Mouse (Mus musculus) liver, embryonic 12.5 days (tissue): ENCODE measurements around the gene Rnf123. TPM values are rescaled to one million over a fixed set of nuclear protein-coding genes. Genes with fewer than 3 reads are reported as not detected.
"Not testable (repeated sequence)": the region's sequence is repeated elsewhere in the genome, so short reads cannot be mapped to it uniquely, and the experiment has no call there.

Experiments used
- ATAC-seq: fragments of 200-750 bp; cut with Nextera tagmentation; 2 replicates; pipeline ENCODE4 v1.8.0; 2017; ENCODE audit warnings: moderate number of reproducible peaks, mild to moderate bottlenecking, moderate library complexity
- H3K27ac ChIP-seq: fragments of 300-500 bp; sonication (generic); 2 replicates; pipeline ENCODE4 v1.5.1; 2016; ENCODE audit warnings: mild to moderate bottlenecking
- H3K27me3 ChIP-seq: fragments of 300-500 bp; sonication (generic); replicated peaks from 2 replicates; pipeline ENCODE4 v1.6.1; 2016; ENCODE audit warnings: mild to moderate bottlenecking, moderate library complexity
- H3K36me3 ChIP-seq: fragments of 300-500 bp; sonication (generic); 2 replicates; pipeline ENCODE4 v1.6.1; 2016; ENCODE audit warnings: mild to moderate bottlenecking, moderate library complexity
- H3K4me1 ChIP-seq: fragments of 300-500 bp; sonication (generic); 2 replicates; pipeline ENCODE4 v1.6.1; 2016
- H3K4me2 ChIP-seq: fragments of 300-500 bp; sonication (generic); 2 replicates; pipeline ENCODE4 v1.6.1; 2016; ENCODE audit warnings: mild to moderate bottlenecking, moderate library complexity
- H3K4me3 ChIP-seq: fragments of 300-500 bp; sonication (generic); 2 replicates; pipeline ENCODE4 v1.5.1; 2016; ENCODE audit warnings: mild to moderate bottlenecking, moderate library complexity
- H3K9ac ChIP-seq: fragments of 300-500 bp; sonication (generic); 2 replicates; pipeline ENCODE4 v1.6.1; 2016; ENCODE audit warnings: mild to moderate bottlenecking, moderate library complexity
- H3K9me3 ChIP-seq: fragments of 300-500 bp; sonication (generic); replicated peaks from 2 replicates; pipeline ENCODE4 v1.6.1; 2016; ENCODE audit warnings: mild to moderate bottlenecking, moderate library complexity
- WGBS: fragments of 180-500 bp; shearing (Covaris S2); methylation state at CpG from one replicate; pipeline ENCODE4 v1.1.7; 2016; ENCODE audit not compliant: insufficient replicate concordance; 5-methylcytosine and 5-hydroxymethylcytosine counted together
- microRNA-seq: library from miRNA; unstranded; fragments of <30 nt; microRNA quantifications from one replicate; pipeline ENCODE4, GENCODE M21; 2017
- polyA plus RNA-seq: library from polyadenylated mRNA; unstranded; fragments of >200 nt; fragmentation: Nextera tagmentation; extraction: Ambion mirVana; gene quantifications from 2 replicates; pipeline ENCODE4 v1.2.1, GENCODE M21; 2016

The Rnf123 gene
- polyA plus RNA-seq, 1 experiment from 2014 or later, result 96.6 TPM

- H3K36me3 ChIP-seq, result peaks cover 62% of the 10 kb centered on the region
These were observed 69.6 kb downstream of the Rnf123 start for GRCm38 (mm10) chr9:108013577-108013976.

GRCm38 (mm10) chr9:108010385-108010784, 72.8 kb downstream of the Rnf123 start:
- ATAC-seq, result no peak
- H3K36me3 ChIP-seq, result peaks cover 47% of the 10 kb centered on the region
- no peaks in the 10 kb centered on the region for H3K27me3 ChIP-seq
- 0 out of 2 replicates have a peak overlapping the region, but pooled peaks have one; percentile 18 for H3K27ac ChIP-seq
- no peaks in the 10 kb centered on the region for H3K9me3 ChIP-seq
- H3K4me2 ChIP-seq, result no peak overlapping the region
- H3K4me1 ChIP-seq, result peaks cover 48% of the 10 kb centered on the region
- no peak overlapping the region for H3K4me3 ChIP-seq
- no peak overlapping the region for H3K9ac ChIP-seq

More at GRCm38 (mm10) chr9:108013577-108013976, 69.6 kb downstream of the Rnf123 start:
- H3K4me2 ChIP-seq, H3K27ac ChIP-seq, H3K9me3 ChIP-seq, H3K9ac ChIP-seq, H3K27me3 ChIP-seq, ATAC-seq, H3K4me3 ChIP-seq: not testable (repeated sequence)
- peaks cover 23% of the 10 kb centered on the region for H3K4me1 ChIP-seq
- 77% methylated on average over 2 of the region's 2 CpGs for WGBS

DNA sequence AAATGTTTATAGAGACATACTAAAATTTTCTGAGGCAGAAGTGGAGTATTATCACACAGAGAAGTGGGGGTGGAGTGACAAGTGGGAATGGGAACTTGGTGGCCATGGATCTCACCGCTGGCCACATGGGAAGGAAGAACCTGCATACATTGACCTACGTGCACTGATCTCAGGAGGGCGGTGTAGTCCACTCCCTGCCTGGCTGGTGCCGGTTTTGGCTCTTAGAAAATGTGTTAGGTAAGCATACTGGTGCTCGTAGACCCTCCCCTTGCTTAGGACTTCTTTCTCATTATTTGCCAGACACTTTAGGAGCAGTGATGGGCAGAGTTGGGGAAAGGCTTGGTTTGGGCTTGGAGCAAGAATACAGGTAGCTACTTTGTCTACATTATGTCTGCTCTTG, 75.1 kb downstream of the Rnf123 start:
- H3K4me3 ChIP-seq, result no peak overlapping the region
- ATAC-seq, result no peak
- H3K36me3 ChIP-seq, result peaks cover 33% of the 10 kb centered on the region
- no peak overlapping the region for H3K9ac ChIP-seq
- H3K4me1 ChIP-seq, result peaks cover 68% of the 10 kb centered on the region
- H3K27ac ChIP-seq, result no peak overlapping the region
- no peaks in the 10 kb centered on the region for H3K9me3 ChIP-seq
- WGBS, result 84% methylated on average over 5 of the region's 5 CpGs
- no peaks in the 10 kb centered on the region for H3K27me3 ChIP-seq
- no peak overlapping the region for H3K4me2 ChIP-seq

- Histone ChIP-seq H3K4me3 (peak overlapping the region; percentile 90), H3K9me3 (no peaks in the 10 kb centered on the region), H3K27ac (peak overlapping the region; percentile 95), H3K9ac (peak overlapping the region; percentile 98), H3K36me3 (peaks cover 9% of the 10 kb centered on the region), H3K4me2 (peak overlapping the region; percentile 79), H3K4me1 (peaks cover 58% of the 10 kb centered on the region), H3K27me3 (no peaks in the 10 kb centered on the region)
- ATAC-seq, result no peak
- 24% methylated on average over 8 of the region's 8 CpGs for WGBS
These were observed 79.6 kb downstream of the Rnf123 start for GRCm38 (mm10) chr9:108003531-108003890.

GRCm38 (mm10) chr9:108002778-108003530, 80.2 kb downstream of the Rnf123 start:
- ATAC-seq, result peak; percentile 61
- WGBS, result under 1% methylated on average over 50 of the region's 50 CpGs
- H3K4me2 ChIP-seq, result peak overlapping the region; percentile 79

DNA sequence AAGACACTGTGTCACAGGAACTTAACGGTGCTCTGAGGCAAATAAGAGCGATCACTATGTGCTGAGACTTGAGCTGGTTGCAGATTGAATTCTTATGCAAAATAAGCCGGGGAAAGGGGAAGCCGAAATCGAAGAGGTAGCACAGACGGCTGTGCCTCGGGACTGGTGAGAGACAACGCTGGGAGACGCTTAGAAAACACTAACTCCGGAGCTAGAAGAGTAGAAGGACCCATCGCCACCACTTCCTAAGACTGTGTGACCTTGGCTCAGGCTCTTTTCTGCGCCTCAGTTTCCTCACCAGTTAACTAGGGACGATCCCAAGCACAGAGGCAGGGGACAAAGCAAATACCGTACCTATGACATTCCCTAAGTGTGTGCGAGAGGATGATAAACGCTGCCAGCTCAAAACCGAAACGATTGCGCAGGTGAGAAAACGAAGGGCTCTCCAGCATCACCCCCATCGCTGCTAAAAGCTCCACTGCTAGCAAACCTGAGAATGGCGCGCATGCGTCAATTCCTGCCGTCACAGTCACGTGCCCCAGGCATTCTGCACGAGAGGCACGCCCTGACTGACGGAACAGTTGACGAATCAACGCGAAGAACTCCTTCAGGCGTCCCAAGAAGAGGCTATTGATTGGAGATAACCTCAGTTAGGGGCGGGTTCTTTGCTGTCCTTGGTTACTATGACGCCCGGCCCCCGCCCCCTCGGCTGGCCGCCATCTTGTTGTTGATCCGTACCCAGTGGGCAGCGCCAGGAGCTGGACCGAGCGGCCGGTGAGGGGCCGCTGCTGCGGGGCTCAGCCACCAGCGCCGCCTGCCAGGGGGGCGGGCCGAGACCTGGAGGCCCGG, 81.0 kb downstream of the Rnf123 start, which contains the start of gene Ip6k1:
Gene Ip6k1, plus strand, starts transcription at position 580 of the 849 bp plus-strand sequence.
- H3K4me1 ChIP-seq, result peaks cover 45% of the 10 kb centered on the region
- ATAC-seq, result peak; percentile 97
- peak within 1 kb of the TSS; percentile 85 for H3K4me2 ChIP-seq
- WGBS, result under 1% methylated on average over 51 of the region's 51 CpGs
- peaks cover 9% of the 10 kb centered on the region for H3K36me3 ChIP-seq
- peak within 1 kb of the TSS; percentile 98 for H3K9ac ChIP-seq
- peak within 1 kb of the TSS; percentile 95 for H3K27ac ChIP-seq
- no peaks in the 10 kb centered on the region for H3K27me3 ChIP-seq
- H3K4me3 ChIP-seq, result peak within 1 kb of the TSS; percentile 90
- H3K9me3 ChIP-seq, result no peaks in the 10 kb centered on the region

More at GRCm38 (mm10) chr9:108002778-108003530, 80.2 kb downstream of the Rnf123 start:
- Histone ChIP-seq H3K9me3 (no peaks in the 10 kb centered on the region), H3K9ac (peak overlapping the region; percentile 98), H3K4me3 (peak overlapping the region; percentile 90), H3K27ac (peak overlapping the region; percentile 95), H3K4me1 (peaks cover 52% of the 10 kb centered on the region), H3K36me3 (peaks cover 9% of the 10 kb centered on the region), H3K27me3 (no peaks in the 10 kb centered on the region)

Small RNAs within 50 kb of the gene (microRNA-seq; reads per million reads assigned to microRNA genes)
- gene Gm47303, result not detected
- not detected for gene Mir7088

Other genes with a start within 250 kb of the Rnf123 start
- gene Rbm6, start 210.1 kb downstream of the Rnf123 start, polyA plus RNA-seq, result 45.7 and 49.2 TPM in 2 replicates
- gene Mon1a, start 195.2 kb downstream of the Rnf123 start, polyA plus RNA-seq, result 5.7 and 7.4 TPM in 2 replicates
- gene Mst1r, start 176.5 kb downstream of the Rnf123 start, polyA plus RNA-seq, result 0.57 and 0.92 TPM in 2 replicates
- gene Actl11, start 154.9 kb downstream of the Rnf123 start, polyA plus RNA-seq, result not detected in 2 replicates
- 0.53 and 0.54 TPM in 2 replicates for gene Camkv, start 147.7 kb downstream of the Rnf123 start, polyA plus RNA-seq
- gene Traip, start 133.2 kb downstream of the Rnf123 start, polyA plus RNA-seq, result 20.9 and 22.2 TPM in 2 replicates
- gene Uba7, start 107.8 kb downstream of the Rnf123 start, polyA plus RNA-seq, result 63.1 and 63.7 TPM in 2 replicates
- gene Gm20661, start 100.3 kb downstream of the Rnf123 start, polyA plus RNA-seq, result 1.2 and 1.4 TPM in 2 replicates
- gene Inka1, start 97.5 kb downstream of the Rnf123 start, polyA plus RNA-seq, result 64.3 and 68.7 TPM in 2 replicates
- 2.6 and 3.7 TPM in 2 replicates for gene Cdhr4, start 90.8 kb downstream of the Rnf123 start, polyA plus RNA-seq
- 0.69 and 0.75 TPM in 2 replicates for gene Gm20662, start 87.0 kb downstream of the Rnf123 start, polyA plus RNA-seq
- gene Ip6k1, start 80.8 kb downstream of the Rnf123 start, polyA plus RNA-seq, result 43.7 and 47.7 TPM in 2 replicates
- gene Gmppb, start 34.1 kb downstream of the Rnf123 start, polyA plus RNA-seq, result 22.1 and 22.6 TPM in 2 replicates
- 2.2 and 2.5 TPM in 2 replicates for gene Amigo3, start 30.2 kb downstream of the Rnf123 start, polyA plus RNA-seq
- gene Mst1, start 2.9 kb downstream of the Rnf123 start, polyA plus RNA-seq, result 14.5 and 15.7 TPM in 2 replicates
- 199 and 215 TPM in 2 replicates for gene Apeh, start 11.3 kb upstream of the Rnf123 start, polyA plus RNA-seq
- 2.8 and 3.0 TPM in 2 replicates for gene Bsn, start 107.0 kb upstream of the Rnf123 start, polyA plus RNA-seq
- gene Dag1, start 180.6 kb upstream of the Rnf123 start, polyA plus RNA-seq, result 20.7 and 22.1 TPM in 2 replicates
- 5.8 and 7.9 TPM in 2 replicates for gene Nicn1, start 207.1 kb upstream of the Rnf123 start, polyA plus RNA-seq
- gene Amt, start 213.5 kb upstream of the Rnf123 start, polyA plus RNA-seq, result 10.9 and 12.9 TPM in 2 replicates
- 249 and 259 TPM in 2 replicates for gene Rhoa, start 222.8 kb upstream of the Rnf123 start, polyA plus RNA-seq
- 13.4 TPM in 2 replicates for gene Tcta, start 222.8 kb upstream of the Rnf123 start, polyA plus RNA-seq